27 mouse cellular contexts compared by ENCODE assay signal in genomic region chr19:16149094-16149493, GRCm38 (mm10). TPM values are rescaled to one million over a fixed set of nuclear protein-coding genes. Genes with fewer than 3 reads are reported as not detected.
DNase-seq lines count a peak whose midpoint lies in the region; ATAC-seq lines count a peak whose summit lies in the region.
"Had no signal": no experiment of that assay in that cellular context is flagged by ENCODE, and none has a peak within 500 bp of the region (broad histone marks: within the 10 kb centered on the region; RNA-seq: fewer than 3 reads in every experiment).

No protein-coding gene starts in this region.

- no peaks in the 10 kb centered on the region for H3K27me3 ChIP-seq in midbrain, embryonic 14.5 days (ENCODE audit: control insufficient read depth, insufficient read depth, low read length)
- H3K27me3 ChIP-seq: forebrain, embryonic 13.5 days; heart, embryonic 13.5 days; hindbrain, embryonic 13.5 days; limb, embryonic 13.5 days; liver, embryonic 13.5 days; lung, embryonic 15.5 days; midbrain, embryonic 12.5 days; neural tube, embryonic 12.5 days had no signal

- H3K4me2 ChIP-seq in midbrain, embryonic 14.5 days (ENCODE audit: low read length), result no peak overlapping the region
- H3K4me2 ChIP-seq: forebrain, embryonic 13.5 days; heart, embryonic 13.5 days; hindbrain, embryonic 13.5 days; limb, embryonic 13.5 days; liver, embryonic 13.5 days; lung, embryonic 15.5 days; midbrain, embryonic 12.5 days; neural tube, embryonic 12.5 days had no signal

- 96% methylated on average over 1 of the region's 1 CpGs for WGBS in midbrain, embryonic 14.5 days

- H3K36me3 ChIP-seq in midbrain, embryonic 14.5 days (ENCODE audit: control insufficient read depth, insufficient read depth, low read length), result no peaks in the 10 kb centered on the region
- H3K36me3 ChIP-seq: heart, embryonic 13.5 days; hindbrain, embryonic 13.5 days; limb, embryonic 13.5 days; liver, embryonic 13.5 days; lung, embryonic 15.5 days; midbrain, embryonic 12.5 days; neural tube, embryonic 12.5 days had no signal

- no peak overlapping the region for H3K4me3 ChIP-seq in midbrain, embryonic 14.5 days (replicated peaks; ENCODE audit: low read depth, low read length)
- H3K4me3 ChIP-seq: forebrain, embryonic 13.5 days; heart, adult 2 months; heart, embryonic 13.5 days; hindbrain, embryonic 13.5 days; layer of hippocampus, adult 2 months; limb, embryonic 13.5 days; liver, embryonic 13.5 days; lung, embryonic 15.5 days; midbrain, embryonic 12.5 days; neural tube, embryonic 12.5 days had no signal

- no peaks in the 10 kb centered on the region for H3K4me1 ChIP-seq in midbrain, embryonic 14.5 days (ENCODE audit: control insufficient read depth, insufficient read depth, low read length)
- H3K4me1 ChIP-seq: liver, embryonic 13.5 days; midbrain, embryonic 12.5 days had no signal

- no peak overlapping the region for H3K9ac ChIP-seq in midbrain, embryonic 14.5 days (replicated peaks; ENCODE audit: low read length)
- H3K9ac ChIP-seq: forebrain, embryonic 13.5 days; heart, embryonic 13.5 days; hindbrain, embryonic 13.5 days; limb, embryonic 13.5 days; liver, embryonic 13.5 days; lung, embryonic 15.5 days; midbrain, embryonic 12.5 days; neural tube, embryonic 12.5 days had no signal

- H3K9me3 ChIP-seq in midbrain, embryonic 14.5 days (ENCODE audit: control insufficient read depth, low read length), result no peaks in the 10 kb centered on the region
- H3K9me3 ChIP-seq: forebrain, embryonic 13.5 days; heart, embryonic 13.5 days; hindbrain, embryonic 13.5 days; limb, embryonic 13.5 days; liver, embryonic 13.5 days; lung, embryonic 15.5 days; midbrain, embryonic 12.5 days; neural tube, embryonic 12.5 days had no signal

- DNase-seq in frontal cortex, postnatal 25 days (ENCODE audit: low spot score in 2 of 2), result no peak
- DNase-seq in spleen, postnatal 36 days (ENCODE audit: low spot score in 2 of 2), result peak; percentile 18 to 21
- no peak for DNase-seq in spleen, adult 12 weeks (ENCODE audit: low spot score)
- DNase-seq in natural killer cell, adult 2 months (ENCODE audit: low spot score in 2 of 2), result no peak
- DNase-seq in midbrain, embryonic 14.5 days, result no peak
- no peak for DNase-seq in layer of hippocampus, adult 18-20 months (ENCODE audit: low spot score in 2 of 2)
- DNase-seq: adrenal gland, postnatal 36 days; cerebellum, postnatal 36 days; gastrocnemius, postnatal 14 days; heart, adult 2 months; kidney, adult 9 months; kidney, postnatal 14 days; liver, embryonic 13.5 days; lung, postnatal 4 days; retina, postnatal 1 day had no signal

- ATAC-seq in frontal cortex, adult (ENCODE audit: low TSS enrichment), result peak; percentile 12; the same call in 1 of the 2 replicates
- ATAC-seq in megakaryocyte, adult 5-6 weeks (ENCODE audit: poor library complexity, severe bottlenecking), result peak; percentile 88
- ATAC-seq in midbrain, embryonic 14.5 days (ENCODE audit: low FRiP score, low TSS enrichment), result no peak
- ATAC-seq: CD4-positive, CD25-positive, alpha-beta regulatory T cell, adult 4 months; forebrain, embryonic 13.5 days; inflammation-experienced regulatory T-cells, adult 6 months had no signal

- H3K27ac ChIP-seq in midbrain, embryonic 14.5 days (replicated peaks; ENCODE audit: low read depth, low read length), result no peak overlapping the region
- H3K27ac ChIP-seq: forebrain, embryonic 13.5 days; heart, adult 2 months; heart, embryonic 13.5 days; hindbrain, embryonic 13.5 days; layer of hippocampus, adult 2 months; limb, embryonic 13.5 days; liver, embryonic 13.5 days; lung, embryonic 15.5 days; midbrain, embryonic 12.5 days; neural tube, embryonic 12.5 days had no signal

RNA-seq across cellular contexts. Expression of gene Gnaq, which starts 16.5 kb away (rescaled TPM):
- total RNA-seq in megakaryocyte, adult 5-6 weeks (2015), result 24.9 and 28.3 TPM in 2 replicates
- total RNA-seq in megakaryocyte, adult 5-6 weeks (2017), result 17.8 and 25.3 TPM in 2 replicates
- polyA plus RNA-seq in midbrain, embryonic 14.5 days (2014; fragmentation: Nextera tagmentation; extraction: Ambion mirVana), result 52.7 and 86.7 TPM in 2 replicates
- total RNA-seq in layer of hippocampus, adult 18-20 months (2021), result 100 to 1,000 TPM; 189 to 204 TPM

Comparison
In these comparisons a context has a peak if more than half of its experiments do, and no peak if none do; other contexts are left out.
1. DNase-seq: peak in spleen, postnatal 36 days (2 of 2); none in frontal cortex, postnatal 25 days (0 of 2), spleen, adult 12 weeks (single experiment), natural killer cell, adult 2 months (0 of 2), midbrain, embryonic 14.5 days (single experiment) and layer of hippocampus, adult 18-20 months (0 of 2).
2. RNA of gene Gnaq, which starts 16.5 kb away (total RNA-seq): 189 to 204 TPM in layer of hippocampus, adult 18-20 months; 17.8 to 28.3 TPM in megakaryocyte, adult 5-6 weeks; every median in the first group is over 4 times any median in the second.